Mouse (Mus musculus) intestine, embryonic 16.5 days (tissue): ENCODE data around the gene Zgpat. TPM values are rescaled to one million over a fixed set of nuclear protein-coding genes. Genes with fewer than 3 reads are reported as not detected.

ENCODE experiments used
- ATAC-seq: fragments of 200-750 bp; cut with Nextera tagmentation; 2 replicates; pipeline ENCODE4 v1.8.0; 2017; ENCODE audit warnings: moderate TSS enrichment, moderate library complexity
- H3K27ac ChIP-seq: fragments of 300-500 bp; sonication (generic); 2 replicates; pipeline ENCODE4 v1.5.1; 2014; ENCODE audit warnings: mild to moderate bottlenecking, low read length
- H3K27me3 ChIP-seq: fragments of 300-500 bp; sonication (generic); replicated peaks from 2 replicates; pipeline ENCODE4 v1.6.1; 2014; ENCODE audit warnings: low read length, control low read depth, mixed read lengths; ENCODE audit not compliant: control insufficient read depth, insufficient read depth
- H3K36me3 ChIP-seq: fragments of 300-500 bp; sonication (generic); 2 replicates; pipeline ENCODE4 v1.6.1; 2014; ENCODE audit warnings: low read length, control low read depth; ENCODE audit not compliant: control insufficient read depth, insufficient read depth
- H3K4me1 ChIP-seq: fragments of 300-500 bp; sonication (generic); 2 replicates; pipeline ENCODE4 v1.6.1; 2014; ENCODE audit warnings: low read length, control low read depth, mixed read lengths; ENCODE audit not compliant: control insufficient read depth, insufficient read depth
- H3K4me2 ChIP-seq: fragments of 300-500 bp; sonication (generic); 2 replicates; pipeline ENCODE4 v1.6.1; 2014; ENCODE audit warnings: low read depth, low read length, control low read depth
- H3K4me3 ChIP-seq: fragments of 300-500 bp; sonication (generic); 2 replicates; pipeline ENCODE4 v1.5.1; 2014; ENCODE audit warnings: mild to moderate bottlenecking, low read length
- H3K9ac ChIP-seq: fragments of 300-500 bp; sonication (generic); 2 replicates; pipeline ENCODE4 v1.6.1; 2014; ENCODE audit warnings: low read depth, low read length
- H3K9me3 ChIP-seq: fragments of 300-500 bp; sonication (generic); 2 replicates; pipeline ENCODE4 v1.6.1; 2016; ENCODE audit warnings: low read length, control low read depth; ENCODE audit not compliant: control insufficient read depth
- WGBS: fragments of 180-500 bp; shearing (Covaris S2); extraction: QIAGEN DNeasy Blood & Tissue Kit; methylation state at CpG from one replicate; pipeline ENCODE4 v1.1.7; 2014; 5-methylcytosine and 5-hydroxymethylcytosine counted together
- polyA plus RNA-seq: library from polyadenylated mRNA; unstranded; fragments of >200 nt; fragmentation: Nextera tagmentation; extraction: Ambion mirVana; gene quantifications from 2 replicates; pipeline ENCODE4 v1.2.1, GENCODE M21; 2015

Gene Zgpat
- polyA plus RNA-seq, result 36.9 and 38.5 TPM in 2 replicates

- Histone ChIP-seq H3K4me2 (peak within 1 kb of the TSS; percentile 94), H3K4me1 (peaks cover 22% of the 10 kb centered on the region), H3K9ac (peak within 1 kb of the TSS; percentile 92), H3K27ac (peak within 1 kb of the TSS; percentile 91), H3K9me3 (no peaks in the 10 kb centered on the region), H3K4me3 (peak within 1 kb of the TSS; percentile 92), H3K27me3 (no peaks in the 10 kb centered on the region), H3K36me3 (peaks cover 9% of the 10 kb centered on the region)
- ATAC-seq, result peak; percentile 93
- under 1% methylated on average over 71 of the region's 71 CpGs for WGBS
These were observed at the start of gene Zgpat, which contains the start of gene Arfrp1 for GRCm38 (mm10) chr2:181364860-181365596. Gene Zgpat, plus strand, starts transcription at chr2:181364928. Gene Arfrp1, minus strand, starts transcription at chr2:181365404.

- H3K4me1 ChIP-seq, result peaks cover 6% of the 10 kb centered on the region
- no peaks in the 10 kb centered on the region for H3K9me3 ChIP-seq
- peak within 1 kb of the TSS; percentile 72 for H3K9ac ChIP-seq
- ATAC-seq, result peak; percentile 97
- peaks cover 3% of the 10 kb centered on the region; the same call in 1 of the 2 replicates for H3K36me3 ChIP-seq
- H3K4me2 ChIP-seq, result peak within 1 kb of the TSS; percentile 78
- WGBS, result 5% methylated on average over 40 of the region's 40 CpGs
- H3K4me3 ChIP-seq, result peak within 1 kb of the TSS; percentile 75
- peak within 1 kb of the TSS; percentile 90 for H3K27ac ChIP-seq
- peaks cover 7% of the 10 kb centered on the region for H3K27me3 ChIP-seq
These were observed 45.3 kb upstream of the Zgpat start, which contains the start of gene Rtel1 for GRCm38 (mm10) chr2:181319248-181320102. Gene Rtel1, plus strand, starts transcription at chr2:181319739.

- H3K9ac ChIP-seq, result peak overlapping the region; percentile 72
- no peaks in the 10 kb centered on the region for H3K9me3 ChIP-seq
- 12% methylated on average over 7 of the region's 7 CpGs for WGBS
- peaks cover 6% of the 10 kb centered on the region for H3K4me1 ChIP-seq
- H3K27me3 ChIP-seq, result 0 out of 2 replicates have a peak, but pooled peaks cover 4% of the 10 kb centered on the region
- peak overlapping the region; percentile 90; the same call in 1 of the 2 replicates for H3K27ac ChIP-seq
- peak overlapping the region; percentile 75 for H3K4me3 ChIP-seq
- H3K36me3 ChIP-seq, result peaks cover 6% of the 10 kb centered on the region; the same call in 1 of the 2 replicates
- ATAC-seq, result no peak
- peak overlapping the region; percentile 78 for H3K4me2 ChIP-seq
These were observed 44.6 kb upstream of the Zgpat start for GRCm38 (mm10) chr2:181320103-181320499.

GRCm38 (mm10) chr2:181322136-181322535 is 42.6 kb upstream of the Zgpat start:
- 79% methylated on average over 5 of the region's 5 CpGs for WGBS
- peaks cover 6% of the 10 kb centered on the region for H3K36me3 ChIP-seq
- H3K4me1 ChIP-seq, result peaks cover 6% of the 10 kb centered on the region
- no peak overlapping the region for H3K4me3 ChIP-seq
- H3K9me3 ChIP-seq, result no peaks in the 10 kb centered on the region
- H3K27me3 ChIP-seq, result no peaks in the 10 kb centered on the region
- H3K4me2 ChIP-seq, result no peak overlapping the region
- no peak for ATAC-seq
- H3K9ac ChIP-seq, result no peak overlapping the region
- H3K27ac ChIP-seq, result no peak overlapping the region

GRCm38 (mm10) chr2:181326098-181326497 is 38.6 kb upstream of the Zgpat start:
- H3K9me3 ChIP-seq, result no peaks in the 10 kb centered on the region
- no peak overlapping the region for H3K4me2 ChIP-seq
- H3K27me3 ChIP-seq, result no peaks in the 10 kb centered on the region
- H3K36me3 ChIP-seq, result peaks cover 6% of the 10 kb centered on the region
- WGBS, result 95% methylated on average over 2 of the region's 2 CpGs
- H3K27ac ChIP-seq, result no peak overlapping the region
- no peak overlapping the region for H3K9ac ChIP-seq
- H3K4me3 ChIP-seq, result no peak overlapping the region
- ATAC-seq, result no peak
- H3K4me1 ChIP-seq, result no peaks in the 10 kb centered on the region

GRCm38 (mm10) chr2:181332542-181332941 is 32.2 kb upstream of the Zgpat start:
- Histone ChIP-seq H3K4me2 (no peak overlapping the region), H3K9ac (no peak overlapping the region), H3K36me3 (no peaks in the 10 kb centered on the region), H3K27me3 (no peaks in the 10 kb centered on the region), H3K9me3 (no peaks in the 10 kb centered on the region), H3K27ac (no peak overlapping the region), H3K4me3 (no peak overlapping the region), H3K4me1 (no peaks in the 10 kb centered on the region)
- no peak for ATAC-seq

GRCm38 (mm10) chr2:181334023-181334422 is 30.7 kb upstream of the Zgpat start:
- Histone ChIP-seq H3K9me3 (no peaks in the 10 kb centered on the region), H3K9ac (no peak overlapping the region), H3K4me1 (no peaks in the 10 kb centered on the region), H3K4me2 (no peak overlapping the region), H3K27ac (no peak overlapping the region), H3K36me3 (0 out of 2 replicates have a peak, but pooled peaks cover 5% of the 10 kb centered on the region), H3K4me3 (no peak overlapping the region), H3K27me3 (no peaks in the 10 kb centered on the region)
- peak; percentile 56 for ATAC-seq
- WGBS, result 63% methylated on average over 3 of the region's 3 CpGs

- no peak for ATAC-seq
- Histone ChIP-seq H3K27me3 (no peaks in the 10 kb centered on the region), H3K4me2 (no peak overlapping the region), H3K9ac (no peak overlapping the region), H3K36me3 (0 out of 2 replicates have a peak, but pooled peaks cover 5% of the 10 kb centered on the region), H3K4me1 (no peaks in the 10 kb centered on the region), H3K9me3 (no peaks in the 10 kb centered on the region), H3K4me3 (no peak overlapping the region), H3K27ac (no peak overlapping the region)
- WGBS, result 89% methylated on average over 4 of the region's 4 CpGs
These were observed 24.3 kb upstream of the Zgpat start for GRCm38 (mm10) chr2:181340426-181340825.

- H3K9me3 ChIP-seq, result no peaks in the 10 kb centered on the region
- H3K9ac ChIP-seq, result no peak overlapping the region
- WGBS, result 94% methylated on average over 6 of the region's 6 CpGs
- H3K4me1 ChIP-seq, result no peaks in the 10 kb centered on the region
- no peaks in the 10 kb centered on the region for H3K27me3 ChIP-seq
- no peak overlapping the region for H3K4me3 ChIP-seq
- H3K4me2 ChIP-seq, result no peak overlapping the region
- ATAC-seq, result no peak
- no peak overlapping the region for H3K27ac ChIP-seq
- H3K36me3 ChIP-seq, result 0 out of 2 replicates have a peak, but pooled peaks cover 5% of the 10 kb centered on the region
These were observed 22.0 kb upstream of the Zgpat start for GRCm38 (mm10) chr2:181342766-181343165.
